Mouse (Mus musculus) WW6 (cell line): ENCODE data around the gene Rrad.
"Not testable (repeated sequence)": the region's sequence is repeated elsewhere in the genome, so short reads cannot be mapped to it uniquely, and the experiment has no call there.

Source experiments
- DNase-seq: peaks from one replicate; pipeline ENCODE4 v3.0.0-alpha.2; 2013; ENCODE audit warnings: low read depth, low spot score

The Rrad gene

DNA sequence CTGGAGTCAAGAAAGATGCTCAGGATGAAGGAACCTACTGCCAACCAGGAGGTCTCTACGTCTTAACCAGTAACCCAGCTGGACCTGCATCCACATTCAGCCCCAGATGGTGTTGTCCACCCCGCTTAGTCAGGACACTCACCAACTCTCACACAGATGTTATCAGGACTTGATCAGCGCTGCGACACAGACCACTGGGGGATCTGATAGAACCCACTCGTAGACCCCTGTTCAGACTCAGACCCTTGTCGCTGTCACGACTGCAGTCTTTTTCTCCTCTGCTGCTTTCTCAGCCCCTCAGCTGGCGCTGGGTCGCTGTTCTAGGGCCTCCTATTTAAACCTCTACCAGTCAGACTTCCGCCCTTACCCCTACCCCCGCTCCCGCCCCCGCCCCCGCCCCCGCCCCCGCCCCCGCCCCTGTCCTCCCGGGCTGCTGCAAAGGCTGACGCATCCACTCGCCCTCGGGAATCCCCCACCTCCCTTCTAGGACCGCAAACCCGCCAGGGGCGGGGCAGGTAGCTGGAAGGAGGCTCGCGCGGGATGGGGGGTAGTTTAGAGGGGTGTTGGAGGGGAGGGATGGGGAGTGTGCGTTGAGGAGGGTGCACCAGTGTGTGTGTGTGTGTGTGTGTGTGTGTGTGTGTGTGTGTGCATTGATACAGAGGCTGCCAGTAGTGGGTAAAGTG, at the start of gene Rrad:
TSS of gene Rrad (minus strand) at position 347 of the 683 bp plus-strand sequence.
- no peak for DNase-seq

DNA sequence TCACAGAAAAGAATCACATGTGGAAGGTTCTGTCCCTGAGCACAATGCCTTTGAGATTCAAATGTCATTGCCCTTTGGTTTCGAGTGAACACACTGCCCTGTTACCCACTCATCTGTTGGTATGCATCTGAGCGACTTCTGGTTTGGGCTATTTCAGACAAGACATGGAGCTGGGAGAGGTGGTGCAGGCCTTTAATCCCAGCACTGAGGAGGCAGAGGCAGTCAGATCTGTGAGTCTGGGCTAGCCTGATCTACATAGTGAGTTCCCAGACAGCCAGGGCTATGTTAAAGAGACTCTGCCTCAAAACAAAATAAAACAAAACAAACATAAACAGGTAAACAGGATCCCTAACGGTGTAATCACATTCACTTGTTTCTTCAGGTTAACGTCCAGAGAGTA, 24.5 kb upstream of the Rrad start:
- no peak for DNase-seq

DNA sequence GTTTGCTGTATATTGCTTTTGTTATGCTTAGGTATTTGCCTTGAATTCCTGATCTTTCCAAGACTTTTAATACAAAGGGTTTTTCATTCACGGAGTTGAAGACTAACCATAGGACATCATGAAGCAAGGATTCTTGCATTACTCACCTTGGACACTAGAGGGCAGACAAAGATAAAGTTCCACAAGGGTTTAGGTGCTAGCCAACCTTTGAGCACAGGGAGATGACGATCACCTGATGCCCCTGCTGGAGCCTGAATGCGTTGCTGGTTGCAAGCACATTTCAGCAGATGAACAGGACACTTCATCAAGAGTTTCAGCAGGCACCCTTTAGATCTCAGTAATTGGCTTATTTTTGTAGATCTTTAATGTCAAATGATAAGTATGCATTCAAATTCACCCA, 23.9 kb upstream of the Rrad start:
- peak; percentile 82 for DNase-seq

- not testable (repeated sequence) for DNase-seq
These were observed 13.1 kb upstream of the Rrad start for GRCm38 (mm10) chr8:104644187-104644586.

DNA sequence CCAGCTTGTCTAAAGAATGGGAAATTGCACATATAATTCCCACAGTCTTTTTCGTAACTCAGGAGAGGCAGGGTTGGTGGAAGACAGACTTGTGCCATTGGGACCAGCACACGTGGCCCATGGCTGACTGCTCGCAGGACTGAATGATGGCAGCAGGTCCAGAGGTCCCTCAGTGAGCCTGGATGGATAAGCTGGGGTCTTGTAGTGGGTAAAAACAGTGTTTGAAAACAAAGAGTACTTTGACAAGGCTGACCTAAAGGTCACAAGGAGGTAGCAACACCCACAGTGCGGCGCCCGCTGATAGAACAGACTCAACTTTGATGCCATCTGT, 11.2 kb upstream of the Rrad start:
- no peak for DNase-seq

- DNase-seq: peak; percentile 85
These were observed 10.5 kb upstream of the Rrad start, which contains the start of gene Ciao2b for GRCm38 (mm10) chr8:104641426-104642323. Ciao2b (minus strand) TSS chr8:104641965.

DNA sequence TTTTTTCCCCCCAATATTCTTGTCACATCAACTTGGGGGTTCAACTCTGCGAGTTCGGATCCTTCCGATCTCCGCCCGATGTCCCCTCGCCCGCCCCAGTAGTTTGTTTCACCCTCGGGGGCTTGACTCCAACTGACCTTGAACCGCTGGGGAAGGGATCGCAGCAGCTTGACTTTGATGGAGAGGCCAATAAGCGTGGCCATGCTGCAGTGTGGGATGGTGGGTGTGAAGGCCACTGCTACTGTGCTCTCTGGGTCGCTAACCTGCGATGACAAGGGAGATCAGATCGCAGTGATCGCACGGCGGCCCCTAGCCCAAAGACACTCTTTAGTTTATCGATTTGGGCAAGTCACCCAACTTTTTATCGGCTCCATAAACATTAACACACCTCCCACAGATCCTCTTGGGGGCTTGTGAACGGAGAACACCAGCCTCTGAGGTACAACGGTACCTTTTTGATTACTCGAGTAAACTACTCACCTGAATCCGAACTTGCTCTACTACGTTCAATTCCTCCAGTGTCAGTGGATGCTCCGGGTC, 9.8 kb upstream of the Rrad start:
- no peak for DNase-seq

DNA sequence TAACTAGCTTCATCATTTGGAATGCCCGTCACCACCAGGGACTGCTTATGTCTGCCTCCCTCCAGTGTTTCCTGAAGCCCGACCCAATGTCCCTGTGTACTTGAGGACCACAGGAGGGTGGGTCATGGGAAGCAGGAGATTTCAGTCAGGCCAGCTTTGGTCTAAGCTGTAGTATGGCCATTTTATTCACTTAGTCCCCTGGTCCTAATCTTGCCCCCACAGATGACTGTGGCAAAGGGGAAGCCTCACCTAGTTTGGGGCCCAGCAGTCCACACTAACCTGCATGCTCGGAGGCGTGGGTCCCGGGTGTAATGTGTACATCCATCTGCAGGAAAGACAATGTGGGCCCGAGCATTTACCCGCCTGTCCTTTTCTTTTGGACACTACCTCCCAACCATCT, 9.1 kb upstream of the Rrad start:
- no peak for DNase-seq

GRCm38 (mm10) chr8:104638010-104638409, 6.9 kb upstream of the Rrad start:
- no peak for DNase-seq

DNA sequence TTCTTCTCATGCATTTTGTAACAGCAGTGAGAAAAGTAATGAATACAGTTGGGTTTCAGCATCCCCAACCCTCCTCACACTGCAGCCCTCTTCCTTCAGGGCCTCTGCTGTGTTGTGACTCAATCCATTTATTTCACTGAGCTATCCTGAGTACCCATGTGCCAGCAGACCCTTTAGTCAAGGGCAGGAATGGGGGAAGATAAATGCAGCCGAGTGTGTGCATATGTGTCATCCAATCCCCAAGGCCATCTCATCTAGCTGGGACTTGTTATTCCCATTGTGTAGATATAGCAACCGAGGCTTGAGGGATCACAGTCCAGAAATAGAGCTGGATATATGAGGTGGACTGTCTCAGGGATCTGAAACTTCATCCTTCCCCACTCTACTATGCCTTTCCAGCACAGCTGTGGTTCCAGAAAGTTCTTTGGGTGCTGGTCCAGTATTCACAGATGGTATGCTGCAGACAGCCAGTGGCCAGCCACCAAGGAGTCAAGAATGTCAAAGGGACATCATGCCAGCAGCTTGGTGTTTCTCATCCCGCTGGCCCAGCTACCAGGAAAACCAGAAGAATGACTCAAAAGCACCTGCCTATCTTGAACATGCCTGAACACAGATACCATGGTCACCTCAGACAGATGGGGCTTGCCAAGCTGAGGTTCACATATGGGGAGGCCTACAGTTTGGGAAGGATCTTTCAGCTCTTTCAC, 4.0 kb upstream of the Rrad start:
- no peak for DNase-seq

- no peak for DNase-seq
These were observed 2.1 kb upstream of the Rrad start for GRCm38 (mm10) chr8:104633156-104633744.

GRCm38 (mm10) chr8:104632486-104632885, 1.4 kb upstream of the Rrad start:
- no peak for DNase-seq

DNA sequence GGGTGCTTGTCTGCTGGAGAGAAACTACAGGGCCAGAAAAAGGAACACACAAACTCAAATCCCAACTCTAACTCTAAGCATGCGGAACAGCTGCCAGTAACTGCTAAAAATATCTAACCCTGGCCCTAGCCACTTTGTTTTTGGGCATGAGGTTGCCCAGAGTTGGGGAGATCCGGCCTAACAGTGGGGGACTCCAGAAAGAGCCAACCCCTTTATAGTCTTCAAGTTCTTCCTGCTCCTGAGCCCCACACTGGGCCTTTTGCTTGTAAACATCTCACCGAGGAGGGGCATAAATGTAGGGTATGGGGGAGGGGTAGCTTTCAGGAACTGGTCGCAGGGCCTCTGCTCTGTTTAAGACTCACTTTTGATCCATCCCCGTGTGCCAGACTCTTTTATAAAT, 848 bp upstream of the Rrad start:
- no peak for DNase-seq

DNA sequence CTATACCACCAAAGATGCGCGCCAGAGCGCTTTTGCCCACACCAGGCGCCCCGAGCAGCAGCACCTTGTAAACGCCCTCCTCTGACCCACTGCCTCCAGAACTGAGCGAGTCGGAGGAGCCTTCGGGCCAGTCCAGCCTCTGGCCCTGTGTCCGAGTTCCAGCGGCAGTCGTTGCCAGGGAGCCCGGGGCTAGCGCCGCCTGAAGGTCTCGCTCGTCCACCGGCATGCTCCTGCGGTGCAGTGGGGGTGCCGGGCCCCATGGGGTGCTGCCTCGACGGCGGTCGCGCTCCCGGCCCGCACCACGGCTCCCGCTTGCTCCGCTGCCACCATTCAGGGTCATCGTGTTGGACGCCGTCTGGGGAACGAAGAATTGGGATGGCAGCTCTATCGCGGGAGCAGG, 553 bp downstream of the Rrad start:
- no peak for DNase-seq

DNA sequence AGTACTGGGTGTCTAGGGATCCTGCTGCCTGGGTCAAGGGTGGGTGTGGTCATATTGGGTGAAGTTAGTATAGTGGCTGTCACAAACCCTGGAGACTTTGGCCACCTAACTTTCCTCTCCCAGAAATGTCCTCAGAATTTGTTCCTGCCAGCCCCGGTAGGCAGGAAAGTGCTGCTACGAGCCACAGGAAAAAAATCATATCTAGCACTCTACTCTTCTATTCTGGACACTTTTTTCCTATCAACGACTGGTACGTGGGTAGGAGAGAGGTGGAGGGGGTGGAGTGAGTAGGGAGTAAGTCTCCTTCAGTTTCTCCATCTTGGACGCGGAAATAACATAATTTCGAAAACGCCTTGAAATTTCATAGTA, 1.0 kb downstream of the Rrad start:
- DNase-seq: no peak

- DNase-seq: no peak
These were observed 1.6 kb downstream of the Rrad start for GRCm38 (mm10) chr8:104629306-104630110.

GRCm38 (mm10) chr8:104628402-104628801, 2.7 kb downstream of the Rrad start:
- DNase-seq: no peak

- no peak for DNase-seq
These were observed 3.9 kb downstream of the Rrad start for GRCm38 (mm10) chr8:104627065-104627740.

- DNase-seq: no peak
These were observed 7.0 kb downstream of the Rrad start, which contains the start of gene Cdh16 for GRCm38 (mm10) chr8:104624161-104624560. Cdh16 (minus strand) TSS chr8:104624396.

GRCm38 (mm10) chr8:104620765-104621164, 10.4 kb downstream of the Rrad start:
- no peak for DNase-seq
